Mouse (Mus musculus) bone marrow macrophage, adult 2 months (primary cell): ENCODE measurements at regions not wholly inside any gene's neighbourhood (a gene's known extent, or its start where the extent isn't known, plus 50 kb on each side); places are given as distances from the start of the nearest gene placed in this dataset.

Source experiments
- CTCF ChIP-seq: IDR thresholded peaks from 2 replicates; pipeline ENCODE4 v1.5.1; 2012; ENCODE audit warnings: low read depth, mild to moderate bottlenecking, low read length, moderate library complexity
- POLR2A ChIP-seq: IDR thresholded peaks from 2 replicates; pipeline ENCODE4 v1.6.1; 2012; ENCODE audit warnings: mild to moderate bottlenecking, low read depth, low read length, borderline replicate concordance

GRCm38 (mm10) chr13:83868922-83869321 lies 353.2 kb upstream of the Tmem161b start:
- no peak for TF ChIP-seq POLR2A
- TF ChIP-seq CTCF, result no peak
